Mouse (Mus musculus) brain, embryonic 14.5 days (tissue): Measurements from ENCODE around the gene Rnf220.

ENCODE experiments used
- CTCF ChIP-seq: fragments of 200-500 bp; IDR thresholded peaks from 2 replicates; pipeline ENCODE4 v1.5.1; 2012; ENCODE audit warnings: inconsistent platforms, mild to moderate bottlenecking, moderate library complexity, borderline replicate concordance; ENCODE audit not compliant: insufficient read depth, insufficient read length; ENCODE audit errors: extremely low read depth
- POLR2A ChIP-seq: fragments of 200-500 bp; IDR thresholded peaks from 2 replicates; pipeline ENCODE4 v1.6.1; 2012; ENCODE audit warnings: mild to moderate bottlenecking, inconsistent platforms, borderline replicate concordance; ENCODE audit not compliant: poor library complexity, insufficient read depth, insufficient read length, severe bottlenecking; ENCODE audit errors: extremely low read depth

GRCm38 (mm10) chr4:117527116-117527899 is 30.5 kb upstream of the Rnf220 start:
- TF ChIP-seq CTCF (no peak), POLR2A (no peak)
